Mouse (Mus musculus) CH12.LX (cell line): Measurements from ENCODE around the gene Cxcr5. TPM values are rescaled to one million over a fixed set of nuclear protein-coding genes. Genes with fewer than 3 reads are reported as not detected.

Experiments used
- DNase-seq: peaks from one replicate; pipeline ENCODE4 v3.0.0-alpha.2; 2013; ENCODE audit errors: extremely low read depth
- H3K27ac ChIP-seq: 2 replicates; pipeline ENCODE4 v1.5.1; 2012; ENCODE audit warnings: low read depth, mild to moderate bottlenecking, control low read depth, moderate library complexity; ENCODE audit not compliant: insufficient read depth
- H3K27me3 ChIP-seq: replicated peaks from 2 replicates; pipeline ENCODE3; 2012; ENCODE audit warnings: inconsistent platforms
- H3K36me3 ChIP-seq, 2 experiments: replicated peaks in 1 of 2; 2 replicates each; pipeline versions ENCODE3 to v1.6.1; 2012; ENCODE audit warnings: inconsistent platforms in 1 of 2, low read length in 1 of 2, mild to moderate bottlenecking in 1 of 2, mixed read lengths in 1 of 2, moderate library complexity in 1 of 2; ENCODE audit not compliant: control insufficient read depth in 1 of 2, insufficient read depth in 1 of 2
- H3K4me1 ChIP-seq, 2 experiments: 2 replicates each; pipeline ENCODE4 v1.6.1; 2012; ENCODE audit warnings: inconsistent platforms in 1 of 2, moderate library complexity in 1 of 2; ENCODE audit not compliant: insufficient read depth in 2 of 2, control insufficient read depth in 1 of 2
- H3K4me2 ChIP-seq: 2 replicates; pipeline ENCODE4 v1.6.1; 2012; ENCODE audit warnings: low read depth, mild to moderate bottlenecking, control low read depth; ENCODE audit not compliant: poor library complexity, insufficient read depth, severe bottlenecking
- H3K4me3 ChIP-seq, 3 experiments: fragments of 150-350 bp in 1 of 3; sonication (generic) in 1 of 3; replicated peaks in 1 of 3; 2 replicates each; pipeline versions ENCODE3 to v1.5.1; 2011 to 2012; ENCODE audit warnings: low read depth in 2 of 3, low read length in 2 of 3, mild to moderate bottlenecking in 2 of 3, moderate library complexity in 2 of 3, control low read depth in 1 of 3, improper control_type of control experiment in 1 of 3, inconsistent platforms in 1 of 3, mixed read lengths in 1 of 3; ENCODE audit not compliant: poor library complexity in 1 of 3
- H3K79me2 ChIP-seq: replicated peaks from 2 replicates; pipeline ENCODE4 v1.6.1; 2012; ENCODE audit warnings: mild to moderate bottlenecking, moderate library complexity; ENCODE audit not compliant: control insufficient read depth, poor library complexity, insufficient read depth, severe bottlenecking; ENCODE audit errors: extremely low read depth
- H3K9ac ChIP-seq: 2 replicates; pipeline ENCODE4 v1.6.1; 2012; ENCODE audit warnings: low read depth, mild to moderate bottlenecking, control low read depth, moderate library complexity; ENCODE audit not compliant: insufficient read depth
- H3K9me3 ChIP-seq: replicated peaks from 2 replicates; pipeline ENCODE3; 2012; ENCODE audit warnings: low read length, inconsistent platforms, mixed read lengths
- E2F4 ChIP-seq: IDR thresholded peaks from 2 replicates; pipeline ENCODE4 v1.6.1; 2011; ENCODE audit warnings: low read depth, low read length, improper control_type of control experiment; ENCODE audit not compliant: insufficient replicate concordance
- ELF1 ChIP-seq: IDR thresholded peaks from 2 replicates; pipeline ENCODE4 v1.6.1; 2014; ENCODE audit warnings: low read depth, mild to moderate bottlenecking, inconsistent platforms, low read length, improper control_type of control experiment
- ETS1 ChIP-seq: conservative IDR thresholded peaks from 2 replicates; pipeline ENCODE4 v1.6.1; 2012; ENCODE audit warnings: low read depth, mild to moderate bottlenecking, inconsistent platforms, low read length, improper control_type of control experiment, moderate library complexity
- JUN ChIP-seq: IDR thresholded peaks from 2 replicates; pipeline ENCODE4 v1.6.1; 2011; ENCODE audit warnings: low read depth, mild to moderate bottlenecking, low read length, improper control_type of control experiment, moderate library complexity; ENCODE audit not compliant: insufficient read depth
- JUND ChIP-seq: conservative IDR thresholded peaks from 2 replicates; pipeline ENCODE4 v1.6.1; 2011; ENCODE audit warnings: low read depth, low read length, improper control_type of control experiment
- KAT2A ChIP-seq: IDR thresholded peaks from 2 replicates; pipeline ENCODE4 v1.6.1; 2012; ENCODE audit warnings: low read length, improper control_type of control experiment, inconsistent platforms; ENCODE audit not compliant: insufficient replicate concordance
- MYC ChIP-seq: IDR thresholded peaks from 2 replicates; pipeline ENCODE4 v1.6.1; 2011; ENCODE audit warnings: low read depth, mild to moderate bottlenecking, improper control_type of control experiment, low read length
- POLR2A ChIP-seq: IDR thresholded peaks from 2 replicates; pipeline ENCODE4 v1.6.1; 2011; ENCODE audit warnings: low read depth, mild to moderate bottlenecking, improper control_type of control experiment, low read length
- RCOR1 ChIP-seq: conservative IDR thresholded peaks from 2 replicates; pipeline ENCODE4 v1.6.1; 2012; ENCODE audit warnings: low read depth, mild to moderate bottlenecking, inconsistent platforms, low read length, improper control_type of control experiment
- SIN3A ChIP-seq: IDR thresholded peaks from 2 replicates; pipeline ENCODE4 v1.6.1; 2012; ENCODE audit warnings: low read length, improper control_type of control experiment, inconsistent platforms
- TCF12 ChIP-seq: IDR thresholded peaks from 2 replicates; pipeline ENCODE4 v1.6.1; 2014; ENCODE audit warnings: low read depth, mild to moderate bottlenecking, inconsistent platforms, low read length, improper control_type of control experiment
- UBTF ChIP-seq: IDR thresholded peaks from 2 replicates; pipeline ENCODE4 v1.6.1; 2012; ENCODE audit warnings: low read depth, mild to moderate bottlenecking, inconsistent platforms, low read length, improper control_type of control experiment, moderate library complexity
- USF1 ChIP-seq: IDR thresholded peaks from 2 replicates; pipeline ENCODE4 v1.6.1; 2014; ENCODE audit warnings: low read depth, mild to moderate bottlenecking, inconsistent platforms, low read length, improper control_type of control experiment
- USF2 ChIP-seq: conservative IDR thresholded peaks from 2 replicates; pipeline ENCODE4 v1.6.1; 2011; ENCODE audit warnings: low read depth, low read length, improper control_type of control experiment
- ZC3H11A ChIP-seq: IDR thresholded peaks from 2 replicates; pipeline ENCODE4 v1.6.1; 2012; ENCODE audit warnings: low read depth, mild to moderate bottlenecking, inconsistent platforms, low read length, improper control_type of control experiment
- ZNF384 ChIP-seq: IDR thresholded peaks from 2 replicates; pipeline ENCODE4 v1.6.1; 2012; ENCODE audit warnings: low read depth, low read length, improper control_type of control experiment, inconsistent platforms
- dilution Hi-C: fragments of 300-500 bp; cut with MboI; formaldehyde crosslinking; loops from 2 replicates; pipeline ENCODE4 v1.14.3; 2020; ENCODE audit warnings: low sequenced_read_pairs; ENCODE audit not compliant: extremely low pct_unique_long_range_greater_than_20kb, extremely low pct_ligation_motif_present
- in situ Hi-C: fragments of 300-500 bp; cut with MboI; formaldehyde crosslinking; loops from 3 replicates; pipeline ENCODE4 v1.14.3; 2019; ENCODE audit warnings: low sequenced_read_pairs, low pct_ligation_motif_present, low pct_unique_long_range_greater_than_20kb, mixed read lengths
- polyA plus RNA-seq: library from polyadenylated mRNA; unstranded; fragments of >175 nt; gene quantifications from 2 replicates; pipeline ENCODE4 v1.2.1, GENCODE M21; 2012; ENCODE audit warnings: low read depth; ENCODE audit not compliant: insufficient read length
- total RNA-seq, 2 experiments: library from RNA; depleted of rRNA; stranded (reverse); fragments of 300-350 nt in 1 of 2; fragments of >200 nt in 1 of 2; gene quantifications; 2 replicates each; pipeline ENCODE4 v1.2.3; 2012 to 2014

Gene Cxcr5
- total and polyA plus RNA-seq, 3 experiments: 30.2 to 93.4 (median 70.5) TPM

DNA sequence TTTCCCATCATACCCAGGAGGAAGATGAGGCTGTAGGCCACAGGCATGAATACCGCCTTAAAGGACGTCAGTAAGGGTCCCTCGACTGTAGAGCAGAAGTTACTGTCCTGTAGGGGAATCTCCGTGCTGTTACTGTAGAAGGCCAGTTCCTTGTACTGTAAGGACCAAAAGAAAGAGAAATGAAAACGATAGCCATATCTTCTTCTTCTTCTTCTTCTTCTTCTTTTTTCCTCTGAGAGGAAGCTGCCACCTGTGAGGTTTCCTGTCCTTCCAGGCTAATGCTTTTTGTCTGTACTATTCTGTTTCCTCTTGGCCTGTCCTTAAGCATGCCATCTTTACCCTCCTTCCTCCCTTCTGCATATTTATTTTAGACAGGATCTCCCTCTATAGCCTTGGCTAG is 47.5 kb downstream of the Cxcr5 start:
- Histone ChIP-seq H3K27ac (no peak overlapping the region), H3K4me1 (peaks cover 37 to 97% of the 10 kb centered on the region in 2 experiments), H3K9ac (no peak overlapping the region), H3K4me3 (no peak overlapping the region), H3K36me3 (peaks cover 18 to 89% of the 10 kb centered on the region in 2 experiments), H3K4me2 (no peak overlapping the region), H3K9me3 (no peaks in the 10 kb centered on the region), H3K27me3 (no peaks in the 10 kb centered on the region), H3K79me2 (no peaks in the 10 kb centered on the region)
- no peak for TF ChIP-seq TCF12
- no peak for TF ChIP-seq USF2
- TF ChIP-seq ZNF384: no peak
- no peak for TF ChIP-seq KAT2A
- TF ChIP-seq JUN: no peak
- no peak for TF ChIP-seq MYC
- no peak for TF ChIP-seq E2F4
- no peak for TF ChIP-seq ETS1
- dilution Hi-C loops: no loop called here
- in situ Hi-C loops: loop anchor here (5.0 kb wide), 1 partner anchor 133 kb away; no protein-coding TSS in a partner anchor
- no peak for DNase-seq

DNA sequence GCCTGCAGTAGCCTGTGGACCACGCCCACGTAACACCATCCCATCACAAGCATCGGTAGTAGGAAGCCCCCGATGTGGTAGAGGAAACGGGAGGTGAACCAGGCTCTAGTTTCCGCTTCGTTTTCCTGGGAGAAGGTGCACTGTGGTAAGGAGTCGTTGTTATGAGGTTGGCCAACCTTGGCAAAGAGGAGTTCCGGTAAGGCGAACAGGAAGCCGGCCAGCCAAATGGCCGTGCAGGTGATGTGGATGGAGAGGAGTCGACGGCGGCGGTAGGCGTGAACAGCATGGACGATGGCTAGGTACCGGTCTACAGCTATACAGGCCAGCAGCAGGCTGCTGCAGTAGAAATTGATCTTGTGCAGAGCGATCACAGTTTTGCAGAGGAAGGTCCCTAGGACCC is 48.1 kb downstream of the Cxcr5 start:
- in situ Hi-C loops: loop anchor here (5.0 kb wide), 1 partner anchor 134 kb away; no protein-coding TSS in a partner anchor

DNA sequence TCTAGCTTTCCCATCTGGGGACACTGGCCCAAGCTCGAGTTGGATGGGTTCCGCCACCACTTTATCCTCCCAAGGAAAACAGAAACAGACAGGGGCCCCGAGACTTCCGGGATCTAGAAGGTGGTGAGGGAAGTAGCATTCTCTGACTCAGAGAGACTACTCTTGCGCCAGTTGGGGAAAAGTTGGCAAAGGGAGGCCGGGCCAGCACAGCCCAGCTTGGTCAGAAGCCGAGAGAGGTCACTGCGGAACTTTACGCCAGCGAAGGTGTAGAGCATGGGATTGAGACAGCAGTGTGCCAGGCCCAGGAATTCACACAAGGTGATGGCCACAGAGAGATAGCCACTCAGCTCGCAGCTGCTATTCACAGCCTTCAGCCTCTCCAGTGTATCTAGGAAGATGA is 48.6 kb downstream of the Cxcr5 start:
- Histone ChIP-seq H3K36me3 (peaks cover 18 to 89% of the 10 kb centered on the region in 2 experiments), H3K4me3 (no peak overlapping the region), H3K27ac (no peak overlapping the region), H3K9me3 (no peaks in the 10 kb centered on the region), H3K9ac (no peak overlapping the region), H3K4me2 (no peak overlapping the region), H3K4me1 (peaks cover 37 to 92% of the 10 kb centered on the region in 2 experiments), H3K27me3 (no peaks in the 10 kb centered on the region), H3K79me2 (no peaks in the 10 kb centered on the region)
- no peak for TF ChIP-seq JUND
- no peak for TF ChIP-seq ELF1
- DNase-seq: no peak
- dilution Hi-C loops: no loop called here
- in situ Hi-C loops: loop anchor here (5.0 kb wide), 1 partner anchor 134 kb away; no protein-coding TSS in a partner anchor

More for the DNA sequence above, 48.1 kb downstream of the Cxcr5 start:
- H3K9me3 ChIP-seq: no peaks in the 10 kb centered on the region
- TF ChIP-seq USF1 (no peak), E2F4 (no peak), POLR2A (no peak), ETS1 (no peak), UBTF (no peak), ZC3H11A (no peak), RCOR1 (no peak), ZNF384 (no peak), SIN3A (no peak)
- peaks cover 18 to 89% of the 10 kb centered on the region in 2 experiments for H3K36me3 ChIP-seq
- dilution Hi-C loops: no loop called here
- no peak overlapping the region for H3K9ac ChIP-seq
- no peaks in the 10 kb centered on the region for H3K79me2 ChIP-seq
- no peak overlapping the region for H3K4me3 ChIP-seq
- H3K4me1 ChIP-seq: peaks cover 37 to 97% of the 10 kb centered on the region in 2 experiments
- no peak overlapping the region for H3K27ac ChIP-seq
- no peaks in the 10 kb centered on the region for H3K27me3 ChIP-seq
- no peak overlapping the region for H3K4me2 ChIP-seq
- DNase-seq: no peak
